Mouse (Mus musculus) right cerebral cortex, postnatal 4 days (tissue): ENCODE measurements around the gene Fam243.

Experiments
- DNase-seq: peaks from one replicate; pipeline ENCODE4 v3.0.0-alpha.2; 2022

Fam243 gene

DNA sequence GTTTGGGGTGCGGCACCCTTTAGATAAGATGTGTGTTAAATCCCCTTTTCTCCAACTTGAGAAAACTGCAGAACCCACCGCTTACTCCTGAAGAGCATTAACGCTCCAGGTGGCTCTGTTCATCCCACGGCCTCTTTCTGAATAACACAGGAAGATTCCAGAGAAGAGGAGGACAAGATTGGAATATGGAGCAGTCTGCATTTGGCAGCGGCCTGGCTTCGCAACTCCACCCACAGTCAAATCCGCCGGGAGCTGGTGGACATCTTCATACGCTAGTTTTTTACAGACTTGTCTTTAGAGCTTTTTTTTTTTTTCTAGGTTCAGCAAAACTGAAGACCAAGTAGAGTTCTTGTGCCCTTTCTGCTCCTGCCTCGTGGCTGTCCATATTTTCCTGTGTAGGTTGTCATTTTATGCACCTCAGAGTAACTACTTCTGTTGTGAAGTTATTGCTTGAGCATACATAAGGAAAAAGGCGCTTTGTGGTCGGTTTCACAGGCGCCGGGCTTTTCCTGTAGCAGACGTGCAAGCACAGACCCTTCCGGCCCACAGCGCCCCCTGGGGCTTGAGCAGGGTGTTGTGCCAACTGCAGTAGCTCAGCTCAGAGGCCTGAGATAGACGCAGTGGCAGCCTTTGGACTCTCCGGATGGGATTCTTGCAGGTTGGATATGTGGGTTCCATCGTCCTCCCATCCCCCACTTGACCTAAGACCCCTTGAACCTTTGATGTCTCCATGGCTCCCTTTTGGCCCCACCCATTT, 1.7 kb downstream of the Fam243 start:
- peak; percentile 51 for DNase-seq

GRCm38 (mm10) chr16:92316049-92316738, 5.0 kb downstream of the Fam243 start:
- DNase-seq = no peak

DNA sequence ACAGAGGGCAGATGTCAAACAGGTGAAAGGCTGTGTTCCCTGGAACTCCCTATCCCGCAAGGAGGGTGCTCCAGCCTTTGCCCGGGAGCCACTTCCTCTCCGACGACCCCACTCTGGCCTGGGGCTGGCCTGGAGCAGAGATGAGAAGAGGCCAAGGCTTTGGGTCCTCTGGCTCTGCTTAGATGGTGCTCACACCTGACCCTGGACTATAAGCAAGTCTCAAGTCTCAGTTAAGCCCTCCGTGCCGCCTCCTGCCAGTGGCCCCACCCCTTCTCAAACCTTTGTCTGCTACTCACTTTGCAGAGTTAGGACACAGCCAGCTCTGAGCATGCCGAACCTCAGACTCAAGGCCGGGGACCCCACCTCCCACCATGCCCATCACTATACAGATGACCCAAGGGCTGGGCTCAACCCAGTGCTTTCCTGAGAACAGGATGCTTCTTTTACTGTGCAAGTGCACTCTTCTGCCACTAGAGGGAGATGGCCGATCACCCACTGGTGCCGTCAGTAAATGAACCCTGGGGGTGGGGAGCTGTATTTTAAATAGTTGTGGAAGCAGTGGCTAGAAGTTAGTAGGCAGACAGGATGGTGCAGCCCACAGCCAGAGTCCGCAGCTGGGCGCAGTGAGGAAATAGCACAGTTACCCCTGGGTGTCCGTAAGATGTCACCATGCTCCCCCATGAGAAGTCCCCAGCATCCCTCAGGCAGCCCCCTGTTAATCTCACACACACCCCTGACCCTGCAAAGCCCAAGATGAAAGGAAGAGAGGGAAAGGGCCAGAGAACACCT, 7.1 kb downstream of the Fam243 start:
- peak; percentile 39 for DNase-seq

DNA sequence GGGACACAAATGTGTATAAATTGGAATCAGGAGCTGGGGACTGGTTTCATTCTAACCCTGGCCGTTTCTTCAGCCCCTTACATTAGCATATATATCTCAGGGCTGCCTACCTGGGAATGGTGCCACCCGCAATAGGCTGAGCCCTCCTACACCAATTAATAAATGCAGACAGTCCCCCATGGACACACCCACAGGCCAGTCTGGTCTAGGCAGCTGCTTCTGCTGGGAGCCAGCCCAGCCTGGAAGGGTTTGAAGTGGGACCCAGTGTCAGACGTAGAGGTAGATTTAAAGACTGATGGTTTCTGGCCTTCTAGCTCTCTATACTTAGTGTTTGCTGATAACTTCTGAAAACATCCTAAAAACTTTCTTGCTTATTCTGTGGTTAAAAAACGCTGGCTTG, 12.1 kb downstream of the Fam243 start:
- DNase-seq = no peak

GRCm38 (mm10) chr16:92307947-92308346, 13.3 kb downstream of the Fam243 start:
- DNase-seq = no peak

DNA sequence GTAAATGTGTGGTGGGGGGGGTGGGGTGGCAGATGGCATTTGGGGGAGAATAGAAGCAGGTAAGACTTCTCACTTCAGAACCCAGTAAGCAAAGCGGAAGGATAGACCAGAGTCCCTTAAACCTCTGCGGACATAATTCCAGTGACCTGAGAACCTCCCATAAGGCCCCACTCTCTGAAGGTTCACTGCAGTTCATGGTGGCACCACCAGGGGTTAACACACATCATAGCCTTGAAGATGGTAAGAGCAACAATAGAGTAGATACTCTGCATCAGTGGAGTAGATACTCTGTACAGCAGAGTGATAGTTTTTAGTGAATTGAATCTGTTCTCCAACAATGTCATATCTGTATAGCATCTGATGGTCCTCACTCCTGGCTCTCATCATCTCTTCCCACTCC, 15.7 kb downstream of the Fam243 start:
- no peak for DNase-seq

GRCm38 (mm10) chr16:92302506-92302905, 18.7 kb downstream of the Fam243 start:
- no peak for DNase-seq

DNA sequence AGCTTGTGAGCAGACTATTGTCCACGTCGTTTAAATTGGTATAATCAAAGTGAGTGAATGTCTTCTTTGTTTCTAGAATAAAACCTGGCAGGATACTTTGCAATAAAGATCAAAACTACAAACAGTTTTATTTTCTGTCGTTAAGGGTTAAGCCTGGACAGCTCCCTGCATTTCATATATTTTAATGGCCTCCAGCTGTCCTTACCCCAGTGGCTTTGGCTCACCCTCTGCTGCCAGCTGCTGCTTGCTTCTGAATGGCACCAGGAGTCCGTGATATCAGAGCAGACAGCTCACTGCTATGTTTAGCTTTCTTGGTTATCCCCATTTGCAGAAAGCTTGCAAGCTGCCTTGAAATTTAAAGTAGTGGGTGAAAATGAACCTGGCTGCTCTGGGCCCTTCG, 19.3 kb downstream of the Fam243 start:
- peak; percentile 24 for DNase-seq

GRCm38 (mm10) chr16:92301412-92301806, 19.8 kb downstream of the Fam243 start:
- peak; percentile 46 for DNase-seq

GRCm38 (mm10) chr16:92300649-92301411, 20.4 kb downstream of the Fam243 start, which contains the start of gene Smim11:
TSS of gene Smim11 (plus strand) at chr16:92301286.
- DNase-seq = peak; percentile 90

GRCm38 (mm10) chr16:92295328-92295727, 25.9 kb downstream of the Fam243 start:
- DNase-seq = no peak

- no peak for DNase-seq
Observed at GRCm38 (mm10) chr16:92294267-92294970, 26.8 kb downstream of the Fam243 start.

DNA sequence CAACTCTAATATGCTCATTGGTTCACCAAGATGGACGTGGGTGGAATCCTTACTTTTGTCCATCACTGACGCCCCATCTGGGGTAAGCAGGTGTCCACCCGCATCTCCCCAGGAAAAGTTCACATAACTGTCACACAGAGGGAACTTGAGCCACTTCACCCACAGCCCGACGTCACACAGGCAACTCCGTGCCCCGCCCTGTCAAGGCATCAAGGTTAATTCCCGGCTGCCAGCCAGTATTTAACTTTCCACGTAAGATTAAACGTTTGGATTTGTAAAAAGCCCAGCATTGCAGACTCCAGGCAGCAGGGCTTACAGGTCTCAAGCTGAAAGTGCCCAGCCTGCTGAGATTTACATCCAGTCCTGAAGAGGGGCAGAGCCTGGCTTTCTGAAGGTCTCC, 29.1 kb downstream of the Fam243 start, which contains the start of gene Kcne2:
Gene Kcne2, plus strand, starts transcription at position 289 of the 400 bp plus-strand sequence.
- no peak for DNase-seq

GRCm38 (mm10) chr16:92290045-92290444, 31.2 kb downstream of the Fam243 start:
- DNase-seq = no peak

- peak; percentile 34 for DNase-seq
Observed at GRCm38 (mm10) chr16:92288778-92289177, 32.5 kb downstream of the Fam243 start.

- peak; percentile 97 for DNase-seq
Observed at GRCm38 (mm10) chr16:92286609-92287008, 34.6 kb downstream of the Fam243 start.

DNA sequence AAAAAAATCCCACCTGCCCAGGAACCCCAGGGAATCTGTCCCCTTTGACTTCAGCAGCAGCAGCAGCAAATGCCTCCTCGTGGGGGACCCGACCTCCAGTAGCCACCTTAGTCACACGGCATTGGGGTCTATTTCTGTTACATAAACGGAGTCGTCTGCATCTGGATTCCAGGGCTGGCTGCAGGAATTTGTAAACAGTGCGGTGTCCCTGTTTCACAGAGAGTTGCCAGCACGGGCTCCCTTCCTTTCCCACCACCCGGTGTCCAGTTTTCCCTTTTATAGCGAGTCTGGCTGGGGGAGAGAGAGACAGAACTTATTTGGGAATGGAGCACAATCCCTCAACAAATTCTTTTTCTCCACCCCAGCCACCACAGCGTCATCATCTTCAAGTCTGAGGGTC, 36.2 kb downstream of the Fam243 start:
- no peak for DNase-seq

- no peak for DNase-seq
Observed at GRCm38 (mm10) chr16:92282671-92283070, 38.6 kb downstream of the Fam243 start.

DNA sequence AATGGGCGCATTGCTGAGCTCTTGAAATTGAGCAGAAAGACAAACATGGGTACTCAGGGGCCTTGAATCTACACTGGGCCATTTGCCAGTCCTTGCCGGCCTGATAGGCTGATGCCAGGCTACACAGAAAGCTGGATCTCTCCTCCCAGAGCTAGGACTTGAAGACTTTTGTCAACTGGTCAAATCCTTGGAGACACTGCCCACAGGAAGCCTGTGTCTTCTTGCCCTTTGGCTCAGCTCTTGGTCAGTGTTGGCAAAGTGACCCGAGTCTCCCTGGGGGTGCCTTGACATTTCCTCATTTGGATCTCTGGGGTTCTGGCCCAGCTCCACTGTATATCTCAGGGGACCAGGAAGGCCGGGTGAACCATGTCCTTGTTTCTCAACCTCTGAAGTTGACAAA, 45.7 kb downstream of the Fam243 start:
- no peak for DNase-seq

GRCm38 (mm10) chr16:92274516-92274915, 46.7 kb downstream of the Fam243 start:
- no peak for DNase-seq
